Mouse (Mus musculus): Measurements from ENCODE around the gene Slc22a16.

DNA sequence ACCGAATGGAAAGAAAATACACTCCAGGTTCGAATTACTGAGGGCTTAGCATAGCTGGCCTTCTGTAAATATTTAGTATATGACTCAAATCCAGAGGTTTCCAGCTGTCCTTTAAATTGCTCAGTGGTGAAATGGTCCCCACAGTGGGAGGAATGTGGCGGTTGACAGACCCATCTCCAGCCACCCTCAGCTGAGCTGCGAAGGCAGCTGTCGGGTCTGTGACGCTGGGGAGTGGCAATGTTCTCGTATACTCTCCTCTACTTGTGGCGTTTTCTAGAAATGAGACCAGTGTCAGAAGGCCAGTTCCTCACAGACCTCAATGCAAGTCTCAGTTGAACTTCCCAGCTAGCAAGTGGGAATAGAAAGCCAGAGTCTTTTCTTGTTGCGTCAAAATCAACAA is 74.3 kb downstream of the Slc22a16 start:
- TF ChIP-seq CTCF (IDR thresholded peaks at IDR 0.05 in 2 of 3, conservative IDR thresholded peaks at IDR 0.05 in 1 of 3; ENCODE audit: control insufficient read depth in 1 of 3, insufficient read depth in 1 of 3, low read depth in 2 of 3, low read length in 3 of 3, poor library complexity in 1 of 3, severe bottlenecking in 1 of 3) (no peak), MAZ (IDR thresholded peaks at IDR 0.05; ENCODE audit: low read depth, low read length) (no peak), KAT2A (conservative IDR thresholded peaks at IDR 0.05; ENCODE audit: low read depth, low read length) (no peak)

All from MEL (cell line).